Mouse (Mus musculus): ENCODE results near the gene Pisd.

DNA sequence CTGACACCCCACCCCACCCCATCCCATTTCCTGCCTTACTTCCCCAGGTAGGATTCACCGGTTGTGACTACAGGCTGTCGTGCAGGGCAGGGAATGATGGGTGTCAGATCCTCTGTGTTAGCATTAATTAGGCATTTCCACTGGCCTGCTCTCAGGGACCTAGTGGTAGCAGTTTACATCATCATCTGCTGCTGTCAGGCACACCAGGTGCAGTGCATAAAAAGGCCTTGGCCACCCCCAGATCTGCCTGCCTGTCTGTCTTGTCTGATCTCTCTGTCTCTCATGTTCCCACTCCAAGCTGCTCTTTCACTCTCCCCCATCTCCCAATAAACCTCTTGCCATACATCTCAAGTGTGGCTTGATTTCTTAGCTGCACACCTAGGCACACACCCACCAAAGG is 33.7 kb downstream of the Pisd start:
- TF ChIP-seq CTCF (IDR thresholded peaks at IDR 0.05) (no peak), EP300 (IDR thresholded peaks at IDR 0.05; ENCODE audit: insufficient read depth, low read depth, low read length) (no peak), POLR2A (IDR thresholded peaks at IDR 0.05; ENCODE audit: insufficient read depth, low read depth, low read length) (no peak)
